Mouse (Mus musculus) CD8-positive naive resting alpha-beta T cell, adult 2 months (primary cell): ENCODE results near the gene Cnn3.

Source experiments
- DNase-seq, 2 experiments: peaks; one replicate each; pipeline ENCODE4 v3.0.0; 2022; ENCODE audit warnings: low read depth in 2 of 2, low spot score in 2 of 2

Cnn3 gene

GRCm38 (mm10) chr3:121425861-121426620, at the start of gene Cnn3:
Gene Cnn3, plus strand, starts transcription at chr3:121426497.
- peak; percentile 14 to 21 for DNase-seq

- DNase-seq, result no peak
Observed at GRCm38 (mm10) chr3:121378708-121379612, 47.3 kb upstream of the Cnn3 start.

- DNase-seq, result no peak
Observed at GRCm38 (mm10) chr3:121379699-121380098, 46.6 kb upstream of the Cnn3 start.

GRCm38 (mm10) chr3:121387471-121388009, 38.8 kb upstream of the Cnn3 start:
- no peak for DNase-seq

- DNase-seq, result no peak
Observed at GRCm38 (mm10) chr3:121389366-121389765, 36.9 kb upstream of the Cnn3 start.

GRCm38 (mm10) chr3:121389860-121390530, 36.3 kb upstream of the Cnn3 start:
- no peak for DNase-seq

- DNase-seq, result no peak
Observed at GRCm38 (mm10) chr3:121390724-121391123, 35.6 kb upstream of the Cnn3 start.

GRCm38 (mm10) chr3:121395588-121396295, 30.6 kb upstream of the Cnn3 start:
- DNase-seq, result no peak

- no peak for DNase-seq
Observed at GRCm38 (mm10) chr3:121396561-121396960, 29.7 kb upstream of the Cnn3 start.

GRCm38 (mm10) chr3:121397007-121397406, 29.3 kb upstream of the Cnn3 start:
- no peak for DNase-seq

GRCm38 (mm10) chr3:121401384-121401783, 24.9 kb upstream of the Cnn3 start:
- no peak for DNase-seq

GRCm38 (mm10) chr3:121402096-121402495, 24.2 kb upstream of the Cnn3 start:
- DNase-seq, result no peak

- DNase-seq, result no peak
Observed at GRCm38 (mm10) chr3:121403449-121403848, 22.8 kb upstream of the Cnn3 start.

GRCm38 (mm10) chr3:121405101-121405500, 21.2 kb upstream of the Cnn3 start:
- no peak for DNase-seq

- DNase-seq, result no peak
Observed at GRCm38 (mm10) chr3:121407417-121407816, 18.9 kb upstream of the Cnn3 start.

- no peak for DNase-seq
Observed at GRCm38 (mm10) chr3:121408386-121408785, 17.9 kb upstream of the Cnn3 start.

GRCm38 (mm10) chr3:121411450-121411849, 14.8 kb upstream of the Cnn3 start:
- no peak for DNase-seq

- DNase-seq, result no peak
Observed at GRCm38 (mm10) chr3:121416171-121417154, 9.8 kb upstream of the Cnn3 start.
